Comparison of ENCODE assay signal across 8 mouse cellular contexts in the genomic region with DNA sequence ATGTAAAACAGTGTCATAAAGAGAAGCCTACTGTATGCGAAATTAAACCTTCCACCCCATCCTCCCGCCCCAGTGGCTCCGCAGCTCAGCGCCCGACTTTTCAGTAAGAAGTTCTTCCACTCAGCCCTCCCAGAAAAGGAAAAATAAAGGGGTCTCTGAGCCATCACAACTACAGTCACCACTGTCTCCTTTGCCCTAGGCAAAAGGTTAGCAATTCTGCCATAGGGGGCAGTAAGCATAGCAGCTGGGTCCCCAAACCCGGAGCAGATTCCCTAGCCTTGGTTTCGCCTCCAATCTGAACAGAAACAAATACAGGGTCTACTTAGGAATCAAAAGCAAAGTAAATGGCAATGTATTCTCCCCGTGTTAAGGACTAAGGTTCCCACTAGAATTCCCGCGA. TPM values are rescaled to one million over a fixed set of nuclear protein-coding genes. Genes with fewer than 3 reads are reported as not detected.
DNase-seq lines count a peak whose midpoint lies in the region; ATAC-seq lines count a peak whose summit lies in the region.

No protein-coding gene starts in this region.

- no peak for ATAC-seq in embryonic facial prominence, embryonic 11.5 days (replicated peaks; ENCODE audit: insufficient number of reproducible peaks, low FRiP score, low TSS enrichment, low read depth)
- no peak for ATAC-seq in intestine, embryonic 16.5 days
- ATAC-seq in monocyte, adult 5-6 weeks (replicated peaks; ENCODE audit: insufficient number of reproducible peaks, low FRiP score, low TSS enrichment, poor library complexity, severe bottlenecking), result no peak

- 2% methylated on average over 10 of the region's 10 CpGs for WGBS in embryonic facial prominence, embryonic 11.5 days
- 2% methylated on average over 10 of the region's 10 CpGs for WGBS in intestine, embryonic 16.5 days

- no peaks in the 10 kb centered on the region for H3K4me1 ChIP-seq in embryonic facial prominence, embryonic 11.5 days (ENCODE audit: control insufficient read depth, insufficient read depth, low read length)
- peaks cover 15% of the 10 kb centered on the region for H3K4me1 ChIP-seq in intestine, embryonic 16.5 days (ENCODE audit: control insufficient read depth, insufficient read depth, low read length)

- H3K27ac ChIP-seq in embryonic facial prominence, embryonic 11.5 days (replicated peaks; ENCODE audit: low read depth, low read length), result no peak overlapping the region
- H3K27ac ChIP-seq in intestine, embryonic 16.5 days (ENCODE audit: low read length), result no peak overlapping the region

- peaks cover 16% of the 10 kb centered on the region; the same call in 1 of the 2 replicates for H3K27me3 ChIP-seq in embryonic facial prominence, embryonic 11.5 days (ENCODE audit: control insufficient read depth, insufficient read depth, low read length)
- H3K27me3 ChIP-seq in intestine, embryonic 16.5 days (replicated peaks; ENCODE audit: control insufficient read depth, insufficient read depth, low read length), result peaks cover 34% of the 10 kb centered on the region

- H3K4me2 ChIP-seq in embryonic facial prominence, embryonic 11.5 days (ENCODE audit: low read depth, low read length), result peak overlapping the region; percentile 99
- H3K4me2 ChIP-seq in intestine, embryonic 16.5 days (ENCODE audit: low read depth, low read length), result peak overlapping the region; percentile 99

- H3K4me3 ChIP-seq in embryonic facial prominence, embryonic 11.5 days (ENCODE audit: low read depth, low read length), result peak overlapping the region; percentile 75
- H3K4me3 ChIP-seq in intestine, embryonic 16.5 days (ENCODE audit: low read length), result peak overlapping the region; percentile 71

- no peaks in the 10 kb centered on the region for H3K9me3 ChIP-seq in embryonic facial prominence, embryonic 11.5 days (replicated peaks; ENCODE audit: control insufficient read depth, low read length)
- H3K9me3 ChIP-seq in intestine, embryonic 16.5 days (ENCODE audit: control insufficient read depth, low read length), result no peaks in the 10 kb centered on the region

- peak; percentile 4 to 6 for DNase-seq in layer of hippocampus, postnatal 36 days
- DNase-seq in layer of hippocampus, adult 9-10 months (ENCODE audit: low spot score), result no peak
- DNase-seq in embryonic facial prominence, embryonic 11.5 days (ENCODE audit: low spot score), result peak; percentile 24
- DNase-seq in retina, postnatal 1 day, result peak; percentile 51
- DNase-seq in spleen, adult 18-20 months, result no peak
- no peak for DNase-seq in urinary bladder, postnatal 10 days (ENCODE audit: low spot score)

- no peak overlapping the region for H3K9ac ChIP-seq in embryonic facial prominence, embryonic 11.5 days (replicated peaks; ENCODE audit: low read length)
- H3K9ac ChIP-seq in intestine, embryonic 16.5 days (ENCODE audit: low read depth, low read length), result peak overlapping the region; percentile 71; the same call in 1 of the 2 replicates

- no peaks in the 10 kb centered on the region for H3K36me3 ChIP-seq in embryonic facial prominence, embryonic 11.5 days (replicated peaks; ENCODE audit: control insufficient read depth, insufficient read depth, low read depth, low read length)
- no peaks in the 10 kb centered on the region for H3K36me3 ChIP-seq in intestine, embryonic 16.5 days (ENCODE audit: control insufficient read depth, insufficient read depth, low read length)

RNA-seq across cellular contexts. Expression of gene Htr1b, which starts 0.5 kb away (rescaled TPM):
- 10 to 100 TPM in 1 of 2 experiments, 1 to 10 TPM in 1; 9.9 to 14.6 TPM for total RNA-seq in layer of hippocampus, postnatal 36 days (2021)
- 0.69 and 1.2 TPM in 2 replicates for polyA plus RNA-seq in embryonic facial prominence, embryonic 11.5 days (2014; fragmentation: Nextera tagmentation; extraction: Ambion mirVana)
- polyA plus RNA-seq in intestine, embryonic 16.5 days (2015; fragmentation: Nextera tagmentation; extraction: Ambion mirVana), result 0.50 and 0.51 TPM in 2 replicates
- 0.29 to 1.2 TPM (median 0.67 TPM) in 3 replicates for total RNA-seq in monocyte, adult 5-6 weeks (2017)

Comparison
In these comparisons a context has a peak if more than half of its experiments do, and no peak if none do; other contexts are left out.
1. DNase-seq: peak in layer of hippocampus, postnatal 36 days (2 of 2), embryonic facial prominence, embryonic 11.5 days (single experiment) and retina, postnatal 1 day (single experiment); none in layer of hippocampus, adult 9-10 months (single experiment), spleen, adult 18-20 months (0 of 2) and urinary bladder, postnatal 10 days (single experiment).